Mouse (Mus musculus) embryo, embryonic 11 days (tissue): Measurements from ENCODE around the gene Kctd10.

Experiments used
- DNase-seq: peaks from one replicate; pipeline ENCODE4 v3.0.0-alpha.2; 2015

The Kctd10 gene

DNA sequence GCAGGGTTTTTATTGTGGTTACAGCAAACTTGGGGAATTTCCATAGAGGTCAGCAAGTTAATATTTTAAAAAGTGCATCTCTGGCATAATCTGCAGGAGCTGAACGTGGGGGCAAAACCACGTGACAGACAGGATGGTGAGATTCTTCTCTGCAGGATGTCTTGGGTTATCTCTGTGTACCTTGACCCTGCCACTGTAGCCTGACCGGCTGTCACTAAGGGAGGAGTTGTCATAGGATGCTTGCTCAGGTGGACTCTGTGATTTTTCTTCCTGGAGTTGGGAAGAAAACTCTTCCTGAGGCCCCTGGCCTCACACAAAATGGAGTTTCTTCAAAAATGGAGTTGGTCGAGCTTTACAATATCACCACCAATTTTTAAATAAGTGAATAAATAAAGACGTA is 37.3 kb downstream of the Kctd10 start:
- DNase-seq: no peak

GRCm38 (mm10) chr5:114323791-114324507 is 56.4 kb downstream of the Kctd10 start:
- peak; percentile 81 for DNase-seq

DNA sequence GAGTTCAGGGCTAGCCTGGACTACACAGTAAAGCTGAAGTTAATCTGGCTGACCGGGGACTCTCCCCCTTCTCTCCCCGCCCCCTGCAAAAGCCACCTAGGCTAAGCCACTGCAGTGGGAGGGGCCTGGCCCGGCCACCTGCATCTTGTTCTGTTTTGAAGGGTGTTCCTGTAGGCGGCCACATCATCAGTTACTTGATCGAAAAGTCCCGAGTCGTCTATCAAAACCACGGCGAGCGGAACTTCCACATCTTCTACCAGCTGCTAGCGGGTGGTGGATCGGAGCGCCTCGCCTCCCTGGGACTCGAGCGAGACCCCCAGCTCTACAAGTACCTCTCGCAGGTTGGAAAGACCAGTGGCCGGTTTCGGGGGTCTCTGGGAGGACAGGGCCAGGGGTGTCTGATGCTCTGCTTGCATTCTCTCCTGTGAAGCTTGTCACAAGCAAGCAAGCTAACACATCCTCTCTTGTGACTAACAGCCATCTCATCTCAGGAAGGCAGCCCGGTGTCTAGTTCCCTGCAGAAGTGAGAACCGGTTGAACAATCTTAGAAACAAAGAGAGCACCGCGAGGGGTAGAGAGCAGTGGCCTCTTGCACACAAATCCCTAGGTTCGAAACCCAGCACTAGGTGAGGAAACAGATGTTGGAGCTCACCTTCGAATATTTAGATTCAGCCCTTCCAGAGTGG is 57.1 kb downstream of the Kctd10 start:
- DNase-seq: no peak
